Mouse (Mus musculus): ENCODE measurements around the gene Ubash3b.

Ubash3b gene

GRCm38 (mm10) chr9:41049282-41049681 is 112.2 kb downstream of the Ubash3b start:
- DNase-seq = no peak

GRCm38 (mm10) chr9:41048820-41049219 is 112.7 kb downstream of the Ubash3b start:
- no peak for DNase-seq

- no peak for DNase-seq
Observed at GRCm38 (mm10) chr9:41048216-41048615, 113.3 kb downstream of the Ubash3b start.

GRCm38 (mm10) chr9:41047654-41048053 is 113.8 kb downstream of the Ubash3b start:
- DNase-seq = no peak

GRCm38 (mm10) chr9:41044626-41045025 is 116.9 kb downstream of the Ubash3b start:
- DNase-seq = peak; percentile 96

- DNase-seq = peak; percentile 60
Observed at GRCm38 (mm10) chr9:41043641-41044040, 117.9 kb downstream of the Ubash3b start.

- DNase-seq = no peak
Observed at GRCm38 (mm10) chr9:41041404-41041803, 120.1 kb downstream of the Ubash3b start.

- DNase-seq = no peak
Observed at GRCm38 (mm10) chr9:41038150-41038664, 123.3 kb downstream of the Ubash3b start.

- no peak for DNase-seq
Observed at GRCm38 (mm10) chr9:41031590-41032489, 129.7 kb downstream of the Ubash3b start.

GRCm38 (mm10) chr9:41029827-41030226 is 131.7 kb downstream of the Ubash3b start:
- DNase-seq = no peak

GRCm38 (mm10) chr9:41028470-41028869 is 133.0 kb downstream of the Ubash3b start:
- DNase-seq = peak; percentile 62

GRCm38 (mm10) chr9:41021690-41022089 is 139.8 kb downstream of the Ubash3b start:
- no peak for DNase-seq

GRCm38 (mm10) chr9:41020486-41020885 is 141.0 kb downstream of the Ubash3b start:
- DNase-seq = no peak

GRCm38 (mm10) chr9:41014512-41014911 is 147.0 kb downstream of the Ubash3b start:
- DNase-seq = no peak

GRCm38 (mm10) chr9:41012456-41012855 is 149.0 kb downstream of the Ubash3b start:
- no peak for DNase-seq

- DNase-seq = no peak
Observed at GRCm38 (mm10) chr9:41011512-41012436, 149.7 kb downstream of the Ubash3b start.

GRCm38 (mm10) chr9:41007785-41008184 is 153.7 kb downstream of the Ubash3b start:
- no peak for DNase-seq

- no peak for DNase-seq
Observed at GRCm38 (mm10) chr9:41004415-41004814, 157.1 kb downstream of the Ubash3b start, which contains the start of gene Crtam. Gene Crtam, minus strand, starts transcription at chr9:41004628.

GRCm38 (mm10) chr9:40997116-40997779 is 164.2 kb downstream of the Ubash3b start:
- no peak for DNase-seq

GRCm38 (mm10) chr9:40994075-40994474 is 167.4 kb downstream of the Ubash3b start:
- DNase-seq = no peak

GRCm38 (mm10) chr9:40991511-40991910 is 170.0 kb downstream of the Ubash3b start:
- no peak for DNase-seq

GRCm38 (mm10) chr9:40989940-40990588 is 171.4 kb downstream of the Ubash3b start:
- DNase-seq = peak; percentile 79
